Mouse (Mus musculus): ENCODE results near the gene Cgnl1. TPM values are rescaled to one million over a fixed set of nuclear protein-coding genes. Genes with fewer than 3 reads are reported as not detected.
A peak's percentile ranks its signal among the peaks of the same experiment; 100 is the strongest.

Cgnl1 gene
- total and polyA plus RNA-seq, 2 experiments from 2014 or later, result 4.9 to 5.7 TPM

GRCm38 (mm10) chr9:71746405-71746804, 25.0 kb downstream of the Cgnl1 start:
- H3K4me1 ChIP-seq (ENCODE audit: insufficient read depth, low read length), result no peaks in the 10 kb centered on the region
- TF ChIP-seq CTCF (IDR thresholded peaks at IDR 0.05), result no peak

GRCm38 (mm10) chr9:71738081-71738930, 33.1 kb downstream of the Cgnl1 start:
- Histone ChIP-seq H3K36me3 (ENCODE audit: insufficient read depth, low read length) (no peaks in the 10 kb centered on the region), H3K4me1 (ENCODE audit: insufficient read depth, low read length) (peaks cover 6% of the 10 kb centered on the region; the same call in 1 of the 2 replicates), H3K9me3 (ENCODE audit: low read length) (no peaks in the 10 kb centered on the region), H3K4me2 (ENCODE audit: low read depth, low read length, poor library complexity, severe bottlenecking) (no peak overlapping the region), H3K27me3 (ENCODE audit: insufficient read depth, low read length) (no peaks in the 10 kb centered on the region), H3K27ac (ENCODE audit: low read depth, low read length) (no peak overlapping the region), H3K4me3 (ENCODE audit: low read depth, low read length) (no peak overlapping the region), H3K9ac (replicated peaks; ENCODE audit: low read length, poor library complexity, severe bottlenecking) (no peak overlapping the region)
- peak; percentile 25 for DNase-seq (ENCODE audit: low spot score)
- 63% methylated on average over 12 of the region's 12 CpGs for WGBS
- TF ChIP-seq CTCF (IDR thresholded peaks at IDR 0.05), result no peak
- no peak for ATAC-seq (ENCODE audit: low FRiP score)

More at GRCm38 (mm10) chr9:71746405-71746804, 25.0 kb downstream of the Cgnl1 start:
- Histone ChIP-seq H3K4me3 (ENCODE audit: low read depth, low read length) (no peak overlapping the region), H3K27ac (ENCODE audit: low read depth, low read length) (no peak overlapping the region), H3K9me3 (ENCODE audit: low read length) (no peaks in the 10 kb centered on the region), H3K36me3 (ENCODE audit: insufficient read depth, low read length) (no peaks in the 10 kb centered on the region), H3K27me3 (ENCODE audit: insufficient read depth, low read length) (no peaks in the 10 kb centered on the region), H3K9ac (replicated peaks; ENCODE audit: low read length, poor library complexity, severe bottlenecking) (no peak overlapping the region), H3K4me2 (ENCODE audit: low read depth, low read length, poor library complexity, severe bottlenecking) (no peak overlapping the region)
- DNase-seq (ENCODE audit: low spot score), result peak; percentile 9
- ATAC-seq (ENCODE audit: low FRiP score), result no peak
- WGBS, result 68% methylated on average over 4 of the region's 4 CpGs

GRCm38 (mm10) chr9:71737257-71738023, 34.0 kb downstream of the Cgnl1 start:
- Histone ChIP-seq H3K9me3 (ENCODE audit: low read length) (no peaks in the 10 kb centered on the region), H3K4me3 (ENCODE audit: low read depth, low read length) (no peak overlapping the region), H3K4me1 (ENCODE audit: insufficient read depth, low read length) (peaks cover 6% of the 10 kb centered on the region; the same call in 1 of the 2 replicates), H3K27me3 (ENCODE audit: insufficient read depth, low read length) (no peaks in the 10 kb centered on the region), H3K9ac (replicated peaks; ENCODE audit: low read length, poor library complexity, severe bottlenecking) (no peak overlapping the region), H3K36me3 (ENCODE audit: insufficient read depth, low read length) (no peaks in the 10 kb centered on the region), H3K4me2 (ENCODE audit: low read depth, low read length, poor library complexity, severe bottlenecking) (no peak overlapping the region), H3K27ac (ENCODE audit: low read depth, low read length) (no peak overlapping the region)
- ATAC-seq (ENCODE audit: low FRiP score) (no peak), DNase-seq (ENCODE audit: low spot score) (peak; percentile 34)
- TF ChIP-seq CTCF (IDR thresholded peaks at IDR 0.05), result no peak
- WGBS, result 54% methylated on average over 3 of the region's 3 CpGs

GRCm38 (mm10) chr9:71735886-71736285, 35.5 kb downstream of the Cgnl1 start:
- Histone ChIP-seq H3K4me1 (ENCODE audit: insufficient read depth, low read length) (peaks cover 6% of the 10 kb centered on the region; the same call in 1 of the 2 replicates), H3K4me3 (ENCODE audit: low read depth, low read length) (no peak overlapping the region), H3K36me3 (ENCODE audit: insufficient read depth, low read length) (no peaks in the 10 kb centered on the region), H3K4me2 (ENCODE audit: low read depth, low read length, poor library complexity, severe bottlenecking) (no peak overlapping the region), H3K9me3 (ENCODE audit: low read length) (no peaks in the 10 kb centered on the region), H3K27ac (ENCODE audit: low read depth, low read length) (no peak overlapping the region), H3K27me3 (ENCODE audit: insufficient read depth, low read length) (no peaks in the 10 kb centered on the region), H3K9ac (replicated peaks; ENCODE audit: low read length, poor library complexity, severe bottlenecking) (no peak overlapping the region)
- ATAC-seq (ENCODE audit: low FRiP score), result no peak
- TF ChIP-seq CTCF (IDR thresholded peaks at IDR 0.05), result no peak
- 90% methylated on average over 7 of the region's 7 CpGs for WGBS
- no peak for DNase-seq (ENCODE audit: low spot score)

- Histone ChIP-seq H3K9me3 (ENCODE audit: low read length) (no peaks in the 10 kb centered on the region), H3K9ac (replicated peaks; ENCODE audit: low read length, poor library complexity, severe bottlenecking) (no peak overlapping the region)
- 82% methylated on average over 2 of the region's 2 CpGs for WGBS
Observed at GRCm38 (mm10) chr9:71733559-71733958, 37.8 kb downstream of the Cgnl1 start.

More at GRCm38 (mm10) chr9:71733559-71733958, 37.8 kb downstream of the Cgnl1 start:
- H3K27ac ChIP-seq (ENCODE audit: low read depth, low read length), result no peak overlapping the region
- peaks cover 12% of the 10 kb centered on the region; the same call in 1 of the 2 replicates for H3K4me1 ChIP-seq (ENCODE audit: insufficient read depth, low read length)
- DNase-seq (ENCODE audit: low spot score) (no peak), ATAC-seq (ENCODE audit: low FRiP score) (no peak)
- no peak for TF ChIP-seq CTCF (IDR thresholded peaks at IDR 0.05)
- no peaks in the 10 kb centered on the region for H3K27me3 ChIP-seq (ENCODE audit: insufficient read depth, low read length)
- H3K4me3 ChIP-seq (ENCODE audit: low read depth, low read length), result no peak overlapping the region
- H3K36me3 ChIP-seq (ENCODE audit: insufficient read depth, low read length), result no peaks in the 10 kb centered on the region
- H3K4me2 ChIP-seq (ENCODE audit: low read depth, low read length, poor library complexity, severe bottlenecking), result no peak overlapping the region

All from midbrain, postnatal 0 days (tissue).